Mouse (Mus musculus) megakaryocyte progenitor cell, adult 5-6 weeks (primary cell): ENCODE measurements at regions not wholly inside any gene's neighbourhood (a gene's known extent, or its start where the extent isn't known, plus 50 kb on each side); places are given as distances from the start of the nearest gene placed in this dataset.
A peak's percentile ranks its signal among the peaks of the same experiment; 100 is the strongest.
"Not testable (repeated sequence)": the region's sequence is repeated elsewhere in the genome, so short reads cannot be mapped to it uniquely, and the experiment has no call there.

Experiments
- ATAC-seq: replicated peaks from 2 replicates; pipeline ENCODE4 v1.8.0; 2016; ENCODE audit warnings: mild to moderate bottlenecking, moderate TSS enrichment, inconsistent platforms; ENCODE audit not compliant: poor library complexity

GRCm38 (mm10) chr17:94866630-94867029, 116.8 kb upstream of the Mettl4 start:
- ATAC-seq, result no peak

- peak; percentile 98 for ATAC-seq
These were observed 114.9 kb upstream of the Mettl4 start for GRCm38 (mm10) chr17:94864531-94865318.

- not testable (repeated sequence) for ATAC-seq
These were observed 104.9 kb upstream of the Mettl4 start for GRCm38 (mm10) chr17:94854698-94855097.

GRCm38 (mm10) chr17:94834446-94835117, 84.8 kb upstream of the Mettl4 start:
- peak; percentile 84 for ATAC-seq

GRCm38 (mm10) chr17:94834067-94834445, 84.2 kb upstream of the Mettl4 start:
- ATAC-seq, result not testable (repeated sequence)

GRCm38 (mm10) chr17:94826415-94826814, 76.6 kb upstream of the Mettl4 start:
- not testable (repeated sequence) for ATAC-seq

GRCm38 (mm10) chr17:94808758-94809157, 58.9 kb upstream of the Mettl4 start:
- no peak for ATAC-seq
